Mouse (Mus musculus): Measurements from ENCODE around the gene Zbtb16. TPM values are rescaled to one million over a fixed set of nuclear protein-coding genes. Genes with fewer than 3 reads are reported as not detected.

Zbtb16 gene
- total and polyA plus RNA-seq, 3 experiments: 0.04 to 0.72 TPM; not detected in 1

- Histone ChIP-seq H3K9me3 (replicated peaks; ENCODE audit: insufficient read depth, low read length) (no peaks in the 10 kb centered on the region), H3K9ac (ENCODE audit: control insufficient read depth, low read depth, low read length, poor library complexity, severe bottlenecking) (no peak overlapping the region), H3K27ac (ENCODE audit: control insufficient read depth, low read depth, low read length) (no peak overlapping the region), H3K4me1 (ENCODE audit: control insufficient read depth in 1 of 2, insufficient read depth in 2 of 2, low read length in 2 of 2) (no peaks in the 10 kb centered on the region), H3K27me3 (ENCODE audit: control insufficient read depth in 1 of 2, insufficient read depth in 2 of 2, low read length in 2 of 2) (no peaks in the 10 kb centered on the region), H3K4me3 (ENCODE audit: control insufficient read depth in 1 of 2, insufficient read depth in 1 of 2, low read depth in 2 of 2, low read length in 2 of 2) (no peak overlapping the region), H3K36me3 (ENCODE audit: control insufficient read depth in 1 of 2, insufficient read depth in 2 of 2, low read length in 2 of 2) (no peaks in the 10 kb centered on the region), H3K79me2 (ENCODE audit: control insufficient read depth, insufficient read depth, low read length, poor library complexity) (no peaks in the 10 kb centered on the region)
- DNase-seq (ENCODE audit: low read depth, low spot score): no peak
- no peak for TF ChIP-seq TAL1 (IDR thresholded peaks at IDR 0.05; ENCODE audit: low read length)
- TF ChIP-seq SMC3 (IDR thresholded peaks at IDR 0.05; ENCODE audit: low read depth, low read length): no peak
- no peak for TF ChIP-seq MEF2A (IDR thresholded peaks at IDR 0.05; ENCODE audit: extremely low read depth, insufficient replicate concordance, low read depth, low read length, poor library complexity, severe bottlenecking)
- no peak for TF ChIP-seq MAX (IDR thresholded peaks at IDR 0.05; ENCODE audit: low read length)
- TF ChIP-seq RAD21 (IDR thresholded peaks at IDR 0.05; ENCODE audit: low read depth, low read length): no peak
- TF ChIP-seq GATA1 (IDR thresholded peaks at IDR 0.05; ENCODE audit: low read depth, low read length): no peak
- no peak for TF ChIP-seq POLR2AphosphoS5 (IDR thresholded peaks at IDR 0.05; ENCODE audit: borderline replicate concordance, low read depth, low read length)
- TF ChIP-seq MYB (IDR thresholded peaks at IDR 0.05; ENCODE audit: low read depth, low read length): no peak
- no peak for TF ChIP-seq NRF1 (IDR thresholded peaks at IDR 0.05; ENCODE audit: insufficient read depth, low read depth, low read length, poor library complexity, severe bottlenecking)
- no peak for TF ChIP-seq POLR2A (IDR thresholded peaks at IDR 0.05; ENCODE audit: control insufficient read depth in 1 of 2, insufficient read depth in 1 of 2, low read depth in 1 of 2, low read length in 2 of 2, poor library complexity in 1 of 2)
- no peak for TF ChIP-seq SIN3A (IDR thresholded peaks at IDR 0.05; ENCODE audit: low read length)
- TF ChIP-seq E2F4 (IDR thresholded peaks at IDR 0.05; ENCODE audit: borderline replicate concordance, low read depth, low read length): no peak
- TF ChIP-seq NELFE (IDR thresholded peaks at IDR 0.05; ENCODE audit: low read depth, low read length): no peak
- no peak for TF ChIP-seq MAFK (IDR thresholded peaks at IDR 0.05; ENCODE audit: borderline replicate concordance, low read depth, low read length)
- no peak for TF ChIP-seq MYC (IDR thresholded peaks at IDR 0.05; ENCODE audit: low read depth, low read length)
- no peak for TF ChIP-seq USF2 (IDR thresholded peaks at IDR 0.05; ENCODE audit: borderline replicate concordance in 1 of 2, insufficient read depth in 1 of 2, low read depth in 1 of 2, low read length in 2 of 2)
- TF ChIP-seq MAZ (IDR thresholded peaks at IDR 0.05; ENCODE audit: low read depth, low read length): no peak
- TF ChIP-seq JUND (IDR thresholded peaks at IDR 0.05; ENCODE audit: low read depth, low read length): no peak
Observed at GRCm38 (mm10) chr9:48649098-48649766, 186.8 kb downstream of the Zbtb16 start.

GRCm38 (mm10) chr9:48648285-48649097 is 187.5 kb downstream of the Zbtb16 start:
- no peak for TF ChIP-seq EP300 (IDR thresholded peaks at IDR 0.05; ENCODE audit: low read depth in 1 of 2, low read length in 2 of 2)
- no peak for TF ChIP-seq MAZ (IDR thresholded peaks at IDR 0.05; ENCODE audit: low read depth, low read length)
- no peak for TF ChIP-seq POLR2AphosphoS2 (IDR thresholded peaks at IDR 0.05; ENCODE audit: low read length)
- TF ChIP-seq MYC (IDR thresholded peaks at IDR 0.05; ENCODE audit: low read depth, low read length): no peak
- no peak for TF ChIP-seq ZMIZ1 (IDR thresholded peaks at IDR 0.05; ENCODE audit: low read depth, low read length)
- TF ChIP-seq HCFC1 (IDR thresholded peaks at IDR 0.05; ENCODE audit: low read depth, low read length): no peak
- no peak for TF ChIP-seq MAFK (IDR thresholded peaks at IDR 0.05; ENCODE audit: borderline replicate concordance, low read depth, low read length)
- TF ChIP-seq MXI1 (IDR thresholded peaks at IDR 0.05; ENCODE audit: low read depth, low read length): no peak
- TF ChIP-seq JUND (IDR thresholded peaks at IDR 0.05; ENCODE audit: low read depth, low read length): no peak
- H3K27ac ChIP-seq (ENCODE audit: control insufficient read depth, low read depth, low read length): no peak overlapping the region
- H3K4me1 ChIP-seq (ENCODE audit: control insufficient read depth in 1 of 2, insufficient read depth in 2 of 2, low read length in 2 of 2): no peaks in the 10 kb centered on the region
- no peak overlapping the region for H3K9ac ChIP-seq (ENCODE audit: control insufficient read depth, low read depth, low read length, poor library complexity, severe bottlenecking)
- no peaks in the 10 kb centered on the region for H3K9me3 ChIP-seq (replicated peaks; ENCODE audit: insufficient read depth, low read length)
- no peak overlapping the region for H3K4me3 ChIP-seq (ENCODE audit: control insufficient read depth in 1 of 2, insufficient read depth in 1 of 2, low read depth in 2 of 2, low read length in 2 of 2)
- H3K27me3 ChIP-seq (ENCODE audit: control insufficient read depth in 1 of 2, insufficient read depth in 2 of 2, low read length in 2 of 2): no peaks in the 10 kb centered on the region
- no peak for DNase-seq (ENCODE audit: low read depth, low spot score)
- no peaks in the 10 kb centered on the region for H3K36me3 ChIP-seq (ENCODE audit: control insufficient read depth in 1 of 2, insufficient read depth in 2 of 2, low read length in 2 of 2)
- H3K79me2 ChIP-seq (ENCODE audit: control insufficient read depth, insufficient read depth, low read length, poor library complexity): no peaks in the 10 kb centered on the region
